Mouse (Mus musculus) hindbrain, embryonic 11.5 days (tissue): ENCODE measurements around the gene Heg1. TPM values are rescaled to one million over a fixed set of nuclear protein-coding genes. Genes with fewer than 3 reads are reported as not detected.

Experiments
- ATAC-seq: fragments of 200-750 bp; cut with Nextera tagmentation; 2 replicates; pipeline ENCODE4 v1.8.0; 2017; ENCODE audit warnings: mild to moderate bottlenecking, moderate TSS enrichment, moderate library complexity; ENCODE audit not compliant: low FRiP score
- DNase-seq: peaks from one replicate; pipeline ENCODE4 v3.0.0-alpha.2; 2015; ENCODE audit warnings: low spot score
- H3K27ac ChIP-seq: fragments of 300-500 bp; sonication (generic); 2 replicates; pipeline ENCODE4 v1.5.1; 2014; ENCODE audit warnings: mild to moderate bottlenecking, low read depth, low read length
- H3K27me3 ChIP-seq: fragments of 300-500 bp; sonication (generic); 2 replicates; pipeline ENCODE4 v1.6.1; 2014; ENCODE audit warnings: mild to moderate bottlenecking, low read length, moderate library complexity, mixed read lengths; ENCODE audit not compliant: control insufficient read depth, insufficient read depth
- H3K36me3 ChIP-seq: fragments of 300-500 bp; sonication (generic); 2 replicates; pipeline ENCODE4 v1.6.1; 2014; ENCODE audit warnings: mild to moderate bottlenecking, low read length, moderate library complexity, mixed read lengths; ENCODE audit not compliant: control insufficient read depth, insufficient read depth
- H3K4me1 ChIP-seq: fragments of 300-500 bp; sonication (generic); replicated peaks from 2 replicates; pipeline ENCODE4 v1.6.1; 2014; ENCODE audit warnings: low read length, mixed read lengths; ENCODE audit not compliant: control insufficient read depth, insufficient read depth
- H3K4me2 ChIP-seq: fragments of 300-500 bp; sonication (generic); replicated peaks from 2 replicates; pipeline ENCODE4 v1.6.1; 2014; ENCODE audit warnings: mild to moderate bottlenecking, low read depth, low read length
- H3K4me3 ChIP-seq: fragments of 300-500 bp; sonication (generic); 2 replicates; pipeline ENCODE4 v1.5.1; 2014; ENCODE audit warnings: low read depth, low read length
- H3K9ac ChIP-seq: fragments of 300-500 bp; sonication (generic); 2 replicates; pipeline ENCODE4 v1.6.1; 2014; ENCODE audit warnings: low read depth, low read length
- H3K9me3 ChIP-seq: fragments of 300-500 bp; sonication (generic); 2 replicates; pipeline ENCODE4 v1.6.1; 2016; ENCODE audit warnings: low read length; ENCODE audit not compliant: control insufficient read depth
- WGBS: fragments of 180-500 bp; shearing (Covaris S2); extraction: QIAGEN DNeasy Blood & Tissue Kit; methylation state at CpG from one replicate; pipeline ENCODE4 v1.1.7; 2014; 5-methylcytosine and 5-hydroxymethylcytosine counted together
- polyA plus RNA-seq: library from polyadenylated mRNA; unstranded; fragments of >200 nt; fragmentation: Nextera tagmentation; extraction: Ambion mirVana; gene quantifications from 2 replicates; pipeline ENCODE4 v1.2.1, GENCODE M21; 2014

The Heg1 gene
- polyA plus RNA-seq, 1 experiment from 2014 or later, result 22.8 TPM

GRCm38 (mm10) chr16:33681661-33682060 is 2.5 kb upstream of the Heg1 start:
- no peak overlapping the region for H3K4me2 ChIP-seq
- peaks cover 5% of the 10 kb centered on the region; the same call in 1 of the 2 replicates for H3K4me1 ChIP-seq
- DNase-seq, result no peak
- H3K4me3 ChIP-seq, result no peak overlapping the region
- no peaks in the 10 kb centered on the region for H3K9me3 ChIP-seq
- no peaks in the 10 kb centered on the region for H3K36me3 ChIP-seq
- H3K27ac ChIP-seq, result no peak overlapping the region
- no peak for ATAC-seq
- H3K27me3 ChIP-seq, result no peaks in the 10 kb centered on the region
- H3K9ac ChIP-seq, result no peak overlapping the region

GRCm38 (mm10) chr16:33682651-33683050 is 1.5 kb upstream of the Heg1 start:
- H3K9ac ChIP-seq, result no peak overlapping the region
- ATAC-seq (no peak), DNase-seq (no peak)
- peaks cover 5% of the 10 kb centered on the region; the same call in 1 of the 2 replicates for H3K4me1 ChIP-seq
- WGBS, result 84% methylated on average over 3 of the region's 3 CpGs
- no peak overlapping the region for H3K4me2 ChIP-seq
- H3K4me3 ChIP-seq, result no peak overlapping the region
- no peak overlapping the region for H3K27ac ChIP-seq
- no peaks in the 10 kb centered on the region for H3K9me3 ChIP-seq
- H3K27me3 ChIP-seq, result no peaks in the 10 kb centered on the region
- H3K36me3 ChIP-seq, result no peaks in the 10 kb centered on the region

GRCm38 (mm10) chr16:33683206-33684161 is 686 bp upstream of the Heg1 start:
- 64% methylated on average over 13 of the region's 13 CpGs for WGBS
- no peak overlapping the region for H3K27ac ChIP-seq
- peak; percentile 25; the same call in 1 of the 2 replicates for ATAC-seq

GRCm38 (mm10) chr16:33684703-33685701 is 832 bp downstream of the Heg1 start:
- 2% methylated on average over 43 of the region's 46 CpGs for WGBS
- no peaks in the 10 kb centered on the region for H3K36me3 ChIP-seq
- peak overlapping the region; percentile 83 for H3K4me2 ChIP-seq
- H3K9me3 ChIP-seq, result no peaks in the 10 kb centered on the region
- peak overlapping the region; percentile 75 for H3K4me3 ChIP-seq
- no peaks in the 10 kb centered on the region for H3K27me3 ChIP-seq
- peak; percentile 56 for DNase-seq
- peak overlapping the region; percentile 96 for H3K9ac ChIP-seq
- H3K27ac ChIP-seq, result peak overlapping the region; percentile 70
- peaks cover 5% of the 10 kb centered on the region; the same call in 1 of the 2 replicates for H3K4me1 ChIP-seq
- ATAC-seq, result peak; percentile 52; the same call in 1 of the 2 replicates

More at GRCm38 (mm10) chr16:33683206-33684161, 686 bp upstream of the Heg1 start:
- Histone ChIP-seq H3K9me3 (no peaks in the 10 kb centered on the region), H3K4me2 (peak overlapping the region; percentile 83), H3K4me1 (peaks cover 5% of the 10 kb centered on the region; the same call in 1 of the 2 replicates), H3K4me3 (peak overlapping the region; percentile 75), H3K27me3 (no peaks in the 10 kb centered on the region), H3K36me3 (no peaks in the 10 kb centered on the region), H3K9ac (peak overlapping the region; percentile 96)
- DNase-seq, result no peak

- WGBS, result 83% methylated on average over 1 of the region's 1 CpGs
- H3K9me3 ChIP-seq, result no peaks in the 10 kb centered on the region
Observed at GRCm38 (mm10) chr16:33686056-33686455, 1.9 kb downstream of the Heg1 start.

GRCm38 (mm10) chr16:33687724-33688123 is 3.6 kb downstream of the Heg1 start:
- Histone ChIP-seq H3K27me3 (no peaks in the 10 kb centered on the region), H3K4me1 (peaks cover 5% of the 10 kb centered on the region; the same call in 1 of the 2 replicates), H3K36me3 (no peaks in the 10 kb centered on the region), H3K27ac (no peak overlapping the region), H3K9me3 (no peaks in the 10 kb centered on the region), H3K4me3 (0 out of 2 replicates have a peak overlapping the region, but pooled peaks have one; percentile 13), H3K4me2 (peak overlapping the region; percentile 83; the same call in 1 of the 2 replicates), H3K9ac (peak overlapping the region; percentile 28; the same call in 1 of the 2 replicates)
- no peak for ATAC-seq
- 78% methylated on average over 3 of the region's 3 CpGs for WGBS
- DNase-seq, result no peak

More at GRCm38 (mm10) chr16:33686056-33686455, 1.9 kb downstream of the Heg1 start:
- H3K4me3 ChIP-seq, result peak overlapping the region; percentile 75
- ATAC-seq (no peak), DNase-seq (no peak)
- peak overlapping the region; percentile 96; the same call in 1 of the 2 replicates for H3K9ac ChIP-seq
- no peaks in the 10 kb centered on the region for H3K27me3 ChIP-seq
- H3K36me3 ChIP-seq, result no peaks in the 10 kb centered on the region
- peak overlapping the region; percentile 83 for H3K4me2 ChIP-seq
- no peak overlapping the region for H3K27ac ChIP-seq
- H3K4me1 ChIP-seq, result peaks cover 5% of the 10 kb centered on the region; the same call in 1 of the 2 replicates

GRCm38 (mm10) chr16:33690975-33691747 is 7.0 kb downstream of the Heg1 start:
- H3K9me3 ChIP-seq, result no peaks in the 10 kb centered on the region
- H3K4me3 ChIP-seq, result no peak overlapping the region
- H3K27me3 ChIP-seq, result no peaks in the 10 kb centered on the region
- peak overlapping the region; percentile 45; the same call in 1 of the 2 replicates for H3K27ac ChIP-seq
- H3K4me1 ChIP-seq, result peaks cover 3% of the 10 kb centered on the region; the same call in 1 of the 2 replicates
- WGBS, result 86% methylated on average over 6 of the region's 6 CpGs
- H3K9ac ChIP-seq, result no peak overlapping the region
- no peak overlapping the region for H3K4me2 ChIP-seq
- no peaks in the 10 kb centered on the region for H3K36me3 ChIP-seq
- no peak for ATAC-seq
- DNase-seq, result no peak
